Mouse (Mus musculus) CD4-positive, CD25-positive, alpha-beta regulatory T cell, adult 4 months (primary cell): ENCODE measurements around the gene Npas1. TPM values are rescaled to one million over a fixed set of nuclear protein-coding genes. Genes with fewer than 3 reads are reported as not detected.

Source experiments
- ATAC-seq: one replicate; pipeline ENCODE4 v1.8.0; 2017
- polyA plus RNA-seq, 2 experiments: library from polyadenylated mRNA; unstranded; fragments of 100-300 nt; shearing (Covaris generic); gene quantifications; one replicate each; pipeline ENCODE4 v1.2.1; 2017

Gene Npas1
- polyA plus RNA-seq, 2 experiments from 2014 or later = not detected

GRCm38 (mm10) chr7:16415426-16415825 is 62.1 kb downstream of the Npas1 start:
- ATAC-seq = no peak

DNA sequence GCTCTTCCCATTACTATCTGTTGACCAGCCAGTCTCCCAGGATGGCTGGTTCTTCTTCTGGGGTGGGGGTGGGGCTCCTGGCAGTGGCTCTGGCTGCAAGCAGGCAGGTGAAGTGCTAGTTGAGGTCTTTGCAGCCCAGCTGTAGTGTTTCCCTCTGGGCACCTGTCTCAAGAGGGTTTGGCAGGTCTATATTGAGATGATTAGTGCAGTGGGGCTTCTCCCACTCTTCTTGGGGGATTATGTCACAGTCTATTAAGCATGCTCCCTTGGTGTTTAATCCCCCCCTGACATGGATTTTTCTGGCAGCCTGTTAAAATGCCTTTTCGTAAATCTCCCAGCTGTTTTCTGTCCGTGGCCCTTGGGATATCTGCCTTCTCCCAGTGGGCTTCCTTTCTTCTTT is 64.6 kb downstream of the Npas1 start:
- no peak for ATAC-seq

GRCm38 (mm10) chr7:16412220-16412896 is 65.2 kb downstream of the Npas1 start:
- no peak for ATAC-seq

DNA sequence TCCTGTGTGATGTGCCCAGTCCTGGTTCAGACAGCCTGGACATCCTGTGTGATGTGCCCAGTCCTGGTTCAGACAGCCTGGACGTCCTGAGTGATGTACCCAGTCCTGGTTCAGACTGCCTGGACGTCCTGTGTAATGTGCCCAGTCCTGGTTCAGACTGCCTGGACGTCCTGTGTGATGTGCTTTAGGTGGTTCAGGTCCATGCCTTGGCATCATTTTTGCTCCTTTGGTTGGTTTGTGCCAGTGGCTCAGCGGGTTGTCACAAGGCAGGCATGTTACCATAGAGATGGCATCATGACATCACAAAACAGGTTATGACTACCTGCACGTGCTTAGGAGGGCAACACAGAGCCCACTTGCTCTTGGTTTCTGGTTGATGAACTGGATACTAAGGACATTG is 66.4 kb downstream of the Npas1 start:
- ATAC-seq = no peak

GRCm38 (mm10) chr7:16406978-16407377 is 70.5 kb downstream of the Npas1 start:
- ATAC-seq = no peak

Other genes with a start within 250 kb of the Npas1 start
- gene C5ar2, start 233.6 kb downstream of the Npas1 start, polyA plus RNA-seq = under 1 TPM in 1 of 2 experiments, not detected in 1; 0.15 TPM
- not detected for gene C5ar1, start 218.2 kb downstream of the Npas1 start, polyA plus RNA-seq
- gene Inafm1, start 204.1 kb downstream of the Npas1 start, polyA plus RNA-seq = 1 to 10 TPM; 1.0 to 2.3 TPM
- gene Ccdc9, start 190.9 kb downstream of the Npas1 start, polyA plus RNA-seq = 10 to 100 TPM in 1 of 2 experiments, 1 to 10 TPM in 1; 7.6 to 13.1 TPM
- gene Bbc3, start 169.3 kb downstream of the Npas1 start, polyA plus RNA-seq = 1 to 10 TPM in 1 of 2 experiments, not detected in 1; 1.2 TPM
- gene Sae1, start 89.9 kb downstream of the Npas1 start, polyA plus RNA-seq = 10 to 100 TPM; 69.0 to 85.6 TPM
- 10 to 100 TPM; 13.5 to 18.0 TPM for gene Zc3h4, start 76.8 kb downstream of the Npas1 start, polyA plus RNA-seq
- 1 to 10 TPM; 2.5 to 4.9 TPM for gene Tmem160, start 24.9 kb downstream of the Npas1 start, polyA plus RNA-seq
- gene Arhgap35, start 137.3 kb upstream of the Npas1 start, polyA plus RNA-seq = 1 to 10 TPM; 2.7 to 3.1 TPM
- gene Ceacam15, start 198.0 kb upstream of the Npas1 start, polyA plus RNA-seq = 1 to 10 TPM in 1 of 2 experiments, under 1 TPM in 1; 0.91 to 1.2 TPM
- gene Ceacam9, start 244.2 kb upstream of the Npas1 start, polyA plus RNA-seq = not detected